Mouse (Mus musculus) heart, embryonic 13.5 days (tissue): ENCODE results near the gene Speg. TPM values are rescaled to one million over a fixed set of nuclear protein-coding genes. Genes with fewer than 3 reads are reported as not detected.
A peak's percentile ranks its signal among the peaks of the same experiment; 100 is the strongest.

Experiments used
- ATAC-seq: fragments of 200-750 bp; cut with Nextera tagmentation; 2 replicates; pipeline ENCODE4 v1.8.0; 2017; ENCODE audit warnings: moderate TSS enrichment; ENCODE audit not compliant: insufficient number of reproducible peaks, low FRiP score, low TSS enrichment; ENCODE audit errors: extremely low read depth
- H3K27ac ChIP-seq: fragments of 300-500 bp; sonication (generic); replicated peaks from 2 replicates; pipeline ENCODE4 v1.5.1; 2015; ENCODE audit warnings: moderate library complexity, mild to moderate bottlenecking, inconsistent platforms
- H3K27me3 ChIP-seq: fragments of 300-500 bp; sonication (generic); replicated peaks from 2 replicates; pipeline ENCODE4 v1.6.1; 2015; ENCODE audit warnings: mild to moderate bottlenecking, inconsistent platforms
- H3K36me3 ChIP-seq: fragments of 300-500 bp; sonication (generic); 2 replicates; pipeline ENCODE4 v1.6.1; 2015; ENCODE audit warnings: mild to moderate bottlenecking, inconsistent platforms
- H3K4me1 ChIP-seq: fragments of 300-500 bp; sonication (generic); 2 replicates; pipeline ENCODE4 v1.6.1; 2015; ENCODE audit warnings: inconsistent platforms
- H3K4me2 ChIP-seq: fragments of 300-500 bp; sonication (generic); 2 replicates; pipeline ENCODE4 v1.6.1; 2015; ENCODE audit warnings: inconsistent platforms, mild to moderate bottlenecking, moderate library complexity
- H3K4me3 ChIP-seq: fragments of 300-500 bp; sonication (generic); 2 replicates; pipeline ENCODE4 v1.5.1; 2015; ENCODE audit warnings: moderate library complexity, mild to moderate bottlenecking, inconsistent platforms
- H3K9ac ChIP-seq: fragments of 300-500 bp; sonication (generic); 2 replicates; pipeline ENCODE4 v1.6.1; 2015; ENCODE audit warnings: inconsistent platforms, mild to moderate bottlenecking, moderate library complexity
- H3K9me3 ChIP-seq: fragments of 300-500 bp; sonication (generic); 2 replicates; pipeline ENCODE4 v1.6.1; 2016; ENCODE audit warnings: inconsistent platforms
- WGBS: fragments of 180-500 bp; shearing (Covaris S2); methylation state at CpG from one replicate; pipeline ENCODE4 v1.1.7; 2015; ENCODE audit warnings: mixed read lengths; 5-methylcytosine and 5-hydroxymethylcytosine counted together
- polyA plus RNA-seq: library from polyadenylated mRNA; unstranded; fragments of >200 nt; fragmentation: Nextera tagmentation; extraction: Ambion mirVana; gene quantifications from 2 replicates; pipeline ENCODE4 v1.2.1, GENCODE M21; 2015

Speg gene
- polyA plus RNA-seq, 1 experiment from 2014 or later = 55.1 TPM

- no peak overlapping the region for H3K27ac ChIP-seq
- peaks cover 95% of the 10 kb centered on the region for H3K27me3 ChIP-seq
- H3K4me3 ChIP-seq = no peak overlapping the region
- no peak overlapping the region for H3K9ac ChIP-seq
- H3K4me2 ChIP-seq = no peak overlapping the region
- H3K9me3 ChIP-seq = no peaks in the 10 kb centered on the region
- no peak for ATAC-seq
- H3K4me1 ChIP-seq = peaks cover 39% of the 10 kb centered on the region
- WGBS = 68% methylated on average over 3 of the region's 3 CpGs
- no peaks in the 10 kb centered on the region for H3K36me3 ChIP-seq
These were observed 80.3 kb downstream of the Speg start for GRCm38 (mm10) chr1:75455433-75455832.

- Histone ChIP-seq H3K4me2 (no peak overlapping the region), H3K4me3 (no peak overlapping the region), H3K9ac (no peak overlapping the region), H3K36me3 (no peaks in the 10 kb centered on the region), H3K9me3 (no peaks in the 10 kb centered on the region), H3K27ac (no peak overlapping the region), H3K4me1 (peaks cover 34% of the 10 kb centered on the region), H3K27me3 (peaks cover 91% of the 10 kb centered on the region)
- ATAC-seq = no peak
- 31% methylated on average over 5 of the region's 5 CpGs for WGBS
These were observed 80.9 kb downstream of the Speg start for GRCm38 (mm10) chr1:75455948-75456347.

- Histone ChIP-seq H3K36me3 (no peaks in the 10 kb centered on the region), H3K27me3 (peaks cover 86% of the 10 kb centered on the region), H3K9ac (no peak overlapping the region), H3K4me3 (no peak overlapping the region), H3K4me2 (peak overlapping the region; percentile 73; the same call in 1 of the 2 replicates), H3K9me3 (no peaks in the 10 kb centered on the region), H3K4me1 (peaks cover 29% of the 10 kb centered on the region), H3K27ac (no peak overlapping the region)
- no peak for ATAC-seq
- 15% methylated on average over 13 of the region's 14 CpGs for WGBS
These were observed 81.9 kb downstream of the Speg start for GRCm38 (mm10) chr1:75456746-75457564.

DNA sequence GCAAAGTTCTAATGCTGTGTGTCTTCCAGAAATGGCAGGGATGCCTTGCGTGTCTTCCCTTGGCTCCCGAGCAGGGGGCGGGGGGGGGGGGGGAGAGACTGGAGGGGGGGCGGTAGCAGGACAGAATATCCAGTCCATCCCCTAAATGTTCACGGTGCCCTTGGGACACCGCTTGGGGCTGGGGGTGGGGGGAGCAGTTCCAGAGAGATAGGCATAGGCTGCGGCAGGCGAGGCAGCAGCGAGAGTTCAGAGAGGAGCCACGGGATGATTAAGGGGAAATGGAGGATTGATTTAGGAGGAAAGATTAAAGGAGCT, 82.6 kb downstream of the Speg start:
- no peaks in the 10 kb centered on the region for H3K36me3 ChIP-seq
- peak overlapping the region; percentile 77; the same call in 1 of the 2 replicates for H3K9ac ChIP-seq
- no peaks in the 10 kb centered on the region for H3K9me3 ChIP-seq
- no peak for ATAC-seq
- H3K4me3 ChIP-seq = peak overlapping the region; percentile 48
- peak overlapping the region; percentile 74; the same call in 1 of the 2 replicates for H3K27ac ChIP-seq
- H3K27me3 ChIP-seq = peaks cover 79% of the 10 kb centered on the region
- H3K4me1 ChIP-seq = peaks cover 31% of the 10 kb centered on the region
- H3K4me2 ChIP-seq = peak overlapping the region; percentile 73
- 2% methylated on average over 8 of the region's 10 CpGs for WGBS

- ATAC-seq = peak; percentile 37; the same call in 1 of the 2 replicates
- H3K27me3 ChIP-seq = peaks cover 74% of the 10 kb centered on the region
- H3K9me3 ChIP-seq = no peaks in the 10 kb centered on the region
- H3K36me3 ChIP-seq = no peaks in the 10 kb centered on the region
- 2% methylated on average over 42 of the region's 42 CpGs for WGBS
- peak overlapping the region; percentile 77 for H3K9ac ChIP-seq
- peak overlapping the region; percentile 73 for H3K4me2 ChIP-seq
- H3K27ac ChIP-seq = peak overlapping the region; percentile 74
- peaks cover 34% of the 10 kb centered on the region for H3K4me1 ChIP-seq
- H3K4me3 ChIP-seq = peak overlapping the region; percentile 48
These were observed 83.1 kb downstream of the Speg start for GRCm38 (mm10) chr1:75458025-75458788.

- peak overlapping the region; percentile 73 for H3K4me2 ChIP-seq
- H3K36me3 ChIP-seq = no peaks in the 10 kb centered on the region
- peak overlapping the region; percentile 77 for H3K9ac ChIP-seq
- H3K27me3 ChIP-seq = peaks cover 66% of the 10 kb centered on the region
- H3K27ac ChIP-seq = peak overlapping the region; percentile 74
- peak overlapping the region; percentile 48 for H3K4me3 ChIP-seq
- H3K9me3 ChIP-seq = no peaks in the 10 kb centered on the region
- no peak for ATAC-seq
- peaks cover 43% of the 10 kb centered on the region for H3K4me1 ChIP-seq
- 13% methylated on average over 23 of the region's 23 CpGs for WGBS
These were observed 83.9 kb downstream of the Speg start for GRCm38 (mm10) chr1:75458789-75459684.

DNA sequence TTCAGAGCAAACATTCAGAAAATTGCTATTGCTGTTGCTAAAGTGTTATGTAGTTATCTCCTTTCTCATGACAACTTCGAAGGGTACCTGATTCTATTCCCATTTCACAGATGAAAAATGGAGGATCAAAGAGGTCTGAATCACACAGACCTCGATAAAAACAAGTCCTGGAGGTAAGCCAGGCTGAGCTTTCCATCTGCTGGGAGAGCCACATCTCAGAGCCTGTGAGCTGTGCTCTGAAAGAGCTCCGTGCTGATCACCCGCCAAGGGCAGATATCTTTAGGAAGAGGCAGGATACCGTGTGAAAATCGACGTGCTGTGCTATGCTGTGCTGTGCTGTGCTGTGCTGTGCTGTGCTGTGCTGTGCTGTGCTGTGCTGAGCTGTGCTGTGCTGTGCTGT, 85.2 kb downstream of the Speg start:
- Histone ChIP-seq H3K9ac (no peak overlapping the region), H3K4me2 (no peak overlapping the region), H3K9me3 (no peaks in the 10 kb centered on the region), H3K27ac (no peak overlapping the region), H3K27me3 (peaks cover 66% of the 10 kb centered on the region), H3K4me1 (peaks cover 53% of the 10 kb centered on the region), H3K4me3 (no peak overlapping the region), H3K36me3 (no peaks in the 10 kb centered on the region)
- WGBS = 46% methylated on average over 7 of the region's 7 CpGs
- no peak for ATAC-seq

DNA sequence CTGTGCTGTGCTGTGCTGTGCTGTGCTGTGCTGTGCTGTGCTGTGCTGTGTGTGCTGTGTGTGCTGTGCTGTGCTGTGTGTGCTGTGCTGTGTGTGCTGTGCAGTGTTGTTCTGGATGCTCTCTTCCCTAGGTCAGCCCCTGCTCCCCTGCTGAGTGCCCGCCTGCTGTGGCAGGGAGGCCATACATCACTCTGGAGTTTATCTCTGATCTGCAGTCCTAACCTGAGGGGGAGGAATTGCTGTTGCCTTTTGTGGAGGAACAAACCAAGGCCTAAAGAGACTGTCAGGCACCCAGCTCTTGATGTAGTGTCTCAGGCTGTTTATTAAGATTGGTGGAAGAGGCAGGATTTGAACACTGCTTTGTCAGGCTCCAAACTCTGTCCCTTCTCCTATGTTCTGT, 87.5 kb downstream of the Speg start:
- 56% methylated on average over 1 of the region's 1 CpGs for WGBS

GRCm38 (mm10) chr1:75463652-75464204, 88.6 kb downstream of the Speg start:
- ATAC-seq = no peak
- H3K9me3 ChIP-seq = no peaks in the 10 kb centered on the region
- peaks cover 64% of the 10 kb centered on the region for H3K27me3 ChIP-seq
- H3K9ac ChIP-seq = peak overlapping the region; percentile 29
- WGBS = 44% methylated on average over 5 of the region's 5 CpGs
- no peaks in the 10 kb centered on the region for H3K36me3 ChIP-seq
- H3K27ac ChIP-seq = peak overlapping the region; percentile 29; the same call in 1 of the 2 replicates
- H3K4me2 ChIP-seq = no peak overlapping the region
- H3K4me3 ChIP-seq = no peak overlapping the region
- peaks cover 36% of the 10 kb centered on the region for H3K4me1 ChIP-seq

More for the DNA sequence above, 87.5 kb downstream of the Speg start:
- ATAC-seq = no peak
- H3K9me3 ChIP-seq = no peaks in the 10 kb centered on the region
- no peak overlapping the region for H3K4me2 ChIP-seq
- peaks cover 47% of the 10 kb centered on the region for H3K4me1 ChIP-seq
- no peaks in the 10 kb centered on the region for H3K36me3 ChIP-seq
- no peak overlapping the region for H3K4me3 ChIP-seq
- peaks cover 64% of the 10 kb centered on the region for H3K27me3 ChIP-seq
- no peak overlapping the region for H3K27ac ChIP-seq
- no peak overlapping the region for H3K9ac ChIP-seq

GRCm38 (mm10) chr1:75467215-75467927, 92.3 kb downstream of the Speg start:
- no peak overlapping the region for H3K27ac ChIP-seq
- peak overlapping the region; percentile 35; the same call in 1 of the 2 replicates for H3K4me2 ChIP-seq
- 8% methylated on average over 14 of the region's 14 CpGs for whole genome bisulfite sequencing
- H3K9ac ChIP-seq = peak overlapping the region; percentile 69
- H3K4me3 ChIP-seq = no peak overlapping the region
- H3K9me3 ChIP-seq = no peaks in the 10 kb centered on the region
- no peaks in the 10 kb centered on the region for H3K36me3 ChIP-seq
- ATAC-seq = no peak
- H3K27me3 ChIP-seq = peaks cover 76% of the 10 kb centered on the region
- peaks cover 27% of the 10 kb centered on the region for H3K4me1 ChIP-seq
